Mouse (Mus musculus): ENCODE results near the gene Tnrc18.

DNA sequence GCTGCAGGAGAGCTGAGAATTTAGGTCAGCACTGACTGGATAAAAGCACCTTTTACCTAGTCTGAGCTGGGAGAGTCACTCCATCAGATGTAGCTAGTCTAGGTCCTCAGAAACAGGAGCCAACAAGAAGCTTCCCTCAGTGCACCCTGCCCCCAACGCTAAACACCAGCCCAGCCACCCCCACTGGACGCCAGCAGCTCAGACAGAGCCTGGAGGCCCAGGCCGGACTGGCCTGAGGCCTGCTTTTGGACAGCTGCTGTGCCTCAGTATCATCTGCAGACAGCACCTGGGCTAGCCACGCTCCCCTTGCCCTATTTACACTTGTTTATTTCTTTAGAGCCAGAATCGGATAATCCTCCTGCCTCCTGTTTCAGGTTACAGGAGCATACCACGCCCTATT is 19.4 kb upstream of the Tnrc18 start:
- no peak for TF ChIP-seq CTCF (IDR thresholded peaks at IDR 0.05; ENCODE audit: control insufficient read depth, insufficient read depth, low read length)
- TF ChIP-seq POLR2A (IDR thresholded peaks at IDR 0.05; ENCODE audit: borderline replicate concordance, control insufficient read depth, low read depth, low read length), result no peak

Data from bone marrow, adult 2 months (tissue).